Mouse (Mus musculus) CD4-positive, CD25-positive, alpha-beta regulatory T cell (primary cell): ENCODE data around the gene Gm3095. TPM values are rescaled to one million over a fixed set of nuclear protein-coding genes. Genes with fewer than 3 reads are reported as not detected.

Experiments
- polyA plus RNA-seq: library from polyadenylated mRNA; unstranded; fragments of 100-300 nt; shearing (Covaris generic); gene quantifications from one replicate; pipeline ENCODE4 v1.2.1, GENCODE M21; 2017

Gm3095 gene
- not detected for polyA plus RNA-seq

GRCm38 (mm10) chr14:3963247-3963646 lies at the start of gene Gm3095:
Gm3095 (plus strand) TSS chr14:3963547.

GRCm38 (mm10) chr14:3931456-3931855 lies 31.9 kb upstream of the Gm3095 start, which contains the start of gene Gm3029:
Gm3029 (plus strand) TSS chr14:3931756.

GRCm38 (mm10) chr14:3998094-3998493 lies 34.7 kb downstream of the Gm3095 start, which contains the start of gene Gm3099:
Gm3099 (plus strand) TSS chr14:3998394.

Other genes with a start within 250 kb of the Gm3095 start
- 0.26 TPM for gene Gm3002, start 153.5 kb upstream of the Gm3095 start, polyA plus RNA-seq
- gene Gm3033, start 117.3 kb upstream of the Gm3095 start, polyA plus RNA-seq = 0.25 TPM
- not detected for gene Gm2916, start 79.4 kb upstream of the Gm3095 start, polyA plus RNA-seq
- not detected for gene Gm3029, start 31.8 kb upstream of the Gm3095 start, polyA plus RNA-seq
- not detected for gene Gm3099, start 34.8 kb downstream of the Gm3095 start, polyA plus RNA-seq
- gene Gm5796, start 60.4 kb downstream of the Gm3095 start, polyA plus RNA-seq = 0.77 TPM
- gene Gm3115, start 120.6 kb downstream of the Gm3095 start, polyA plus RNA-seq = 0.14 TPM
- gene Gm8108, start 147.0 kb downstream of the Gm3095 start, polyA plus RNA-seq = 1.3 TPM
- not detected for gene Gm3127, start 201.5 kb downstream of the Gm3095 start, polyA plus RNA-seq
- gene Gm2974, start 219.0 kb downstream of the Gm3095 start, polyA plus RNA-seq = 0.72 TPM